Mouse (Mus musculus): ENCODE measurements around the gene Tead2.
A peak's percentile ranks its signal among the peaks of the same experiment; 100 is the strongest.

Gene Tead2

DNA sequence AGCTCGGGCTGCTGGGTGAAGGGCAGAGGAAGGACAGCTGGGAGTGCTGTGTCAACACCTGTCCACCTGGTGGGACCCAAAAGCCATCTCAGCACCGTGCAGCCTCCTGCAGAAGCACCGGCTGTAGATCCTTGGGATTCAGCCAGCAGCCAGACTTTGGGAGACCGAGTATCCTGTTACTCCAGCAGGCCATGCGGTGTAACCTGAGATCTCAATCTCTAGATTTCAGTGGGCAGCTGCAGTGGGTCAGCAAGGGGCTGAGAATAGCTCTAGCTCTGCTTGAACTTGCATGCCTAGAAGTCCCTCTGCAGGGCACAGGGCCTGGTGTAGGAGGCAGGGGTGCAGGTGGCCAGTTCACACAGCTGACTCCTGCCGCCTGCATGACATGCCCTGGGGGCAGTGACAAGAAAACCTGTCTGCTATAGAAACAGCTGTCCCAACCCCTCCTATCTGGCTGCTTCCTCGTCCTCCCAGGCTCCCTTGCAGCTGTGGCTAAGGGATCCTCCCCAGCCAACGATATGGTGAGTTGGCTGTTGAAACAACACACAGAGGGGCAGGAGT, 23.7 kb upstream of the Tead2 start:
- no peak for DNase-seq (ENCODE audit: low read depth, low spot score)

DNA sequence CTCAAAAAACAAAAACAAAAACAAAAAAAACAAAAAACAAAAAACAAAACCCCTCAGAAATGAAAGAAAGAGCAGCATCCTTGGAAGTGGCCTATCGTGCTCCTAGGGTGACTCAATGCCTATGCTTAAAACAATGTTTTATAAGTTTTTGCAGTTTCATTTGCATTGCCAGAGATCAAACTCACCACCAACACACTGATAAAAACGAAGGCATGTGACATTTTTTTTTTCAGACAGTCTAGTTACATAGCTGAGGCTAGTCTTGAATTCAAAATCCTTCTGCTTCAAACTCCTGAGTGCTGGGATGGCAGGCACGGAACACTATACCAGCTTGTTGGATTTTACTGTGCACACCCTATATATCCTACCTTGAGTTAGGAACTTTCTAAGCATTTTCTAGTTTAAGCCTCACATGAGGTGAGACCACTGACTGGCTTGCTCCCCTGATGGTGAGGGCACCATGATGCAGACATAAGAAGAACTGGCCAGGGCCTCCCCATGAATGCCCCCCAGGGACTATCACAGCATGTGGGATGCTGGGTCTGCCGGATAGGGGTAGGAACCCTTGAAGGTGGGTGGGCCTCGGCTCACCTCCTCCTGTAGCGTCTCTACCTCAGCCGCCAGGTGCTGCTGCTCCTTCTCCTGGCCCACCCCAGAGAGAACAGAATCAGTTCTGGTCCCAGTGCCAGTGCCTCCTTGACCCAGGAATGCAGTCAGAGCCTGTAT, 22.8 kb upstream of the Tead2 start:
- no peak for DNase-seq (ENCODE audit: low read depth, low spot score)

DNA sequence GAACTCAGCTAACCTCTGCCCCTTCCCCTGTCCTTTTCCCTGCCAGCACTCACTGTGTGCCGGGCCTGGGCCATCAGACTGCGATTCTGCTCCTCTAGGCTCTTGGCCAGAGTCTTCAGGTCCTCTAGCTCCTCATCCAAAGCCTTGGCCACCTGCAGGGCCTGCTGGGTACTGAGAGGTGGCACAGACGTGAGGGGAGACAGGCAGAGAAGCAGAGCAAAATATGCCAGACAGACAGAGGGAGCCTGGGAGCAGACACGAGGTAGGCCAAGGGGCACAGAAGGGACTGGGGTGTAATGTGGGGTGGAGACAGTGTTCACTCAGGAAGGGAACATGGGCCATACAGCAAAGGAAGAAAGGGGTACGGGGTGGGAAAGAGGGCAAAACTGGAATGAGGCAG, 22.1 kb upstream of the Tead2 start:
- DNase-seq (ENCODE audit: low read depth, low spot score): no peak

- no peak for DNase-seq (ENCODE audit: low read depth, low spot score)
These were observed 21.4 kb upstream of the Tead2 start for GRCm38 (mm10) chr7:45193871-45194785.

- no peak for DNase-seq (ENCODE audit: low read depth, low spot score)
These were observed 20.0 kb upstream of the Tead2 start for GRCm38 (mm10) chr7:45195341-45196175.

DNA sequence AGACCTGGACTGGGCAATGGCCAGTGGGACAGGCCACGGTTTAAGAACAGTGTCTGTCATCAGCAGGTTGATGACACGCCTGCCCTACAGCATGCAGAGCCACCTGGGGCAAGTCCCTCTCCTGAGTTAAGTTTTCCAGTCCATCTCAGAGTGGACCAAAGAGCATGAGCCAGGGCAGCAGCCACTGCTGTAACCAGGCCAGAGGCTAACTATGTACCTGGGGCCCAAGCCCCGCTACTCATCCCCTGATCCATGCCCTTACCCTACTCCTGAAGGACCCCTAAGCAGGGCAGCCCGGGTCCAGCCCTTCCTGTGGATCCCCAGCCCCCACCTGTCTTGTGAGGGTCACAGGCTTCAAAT, 19.4 kb upstream of the Tead2 start:
- DNase-seq (ENCODE audit: low read depth, low spot score): no peak

- no peak for DNase-seq (ENCODE audit: low read depth, low spot score)
These were observed 18.6 kb upstream of the Tead2 start for GRCm38 (mm10) chr7:45196994-45197393.

- peak; percentile 46 for DNase-seq (ENCODE audit: low read depth, low spot score)
These were observed 17.1 kb upstream of the Tead2 start for GRCm38 (mm10) chr7:45198435-45198834.

DNA sequence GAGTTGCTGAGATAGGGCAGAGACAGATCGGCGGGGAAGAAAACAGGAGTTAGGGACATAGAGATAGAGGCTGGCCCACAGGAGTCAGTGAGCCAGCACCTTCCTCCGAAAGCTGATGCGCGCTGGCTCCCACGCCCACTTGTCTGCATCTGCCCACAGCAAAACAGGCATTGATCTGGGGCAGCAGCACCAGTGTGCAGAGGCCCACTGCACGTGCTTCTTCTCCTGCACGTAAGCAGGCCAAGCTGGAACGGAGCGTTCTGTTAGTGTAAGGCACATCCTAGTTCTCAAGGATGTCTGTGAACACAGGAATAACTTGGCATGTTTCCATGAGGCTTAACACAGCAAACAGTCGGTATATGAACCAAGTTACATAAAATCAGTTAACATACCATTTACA, 16.6 kb upstream of the Tead2 start:
- no peak for DNase-seq (ENCODE audit: low read depth, low spot score)

DNA sequence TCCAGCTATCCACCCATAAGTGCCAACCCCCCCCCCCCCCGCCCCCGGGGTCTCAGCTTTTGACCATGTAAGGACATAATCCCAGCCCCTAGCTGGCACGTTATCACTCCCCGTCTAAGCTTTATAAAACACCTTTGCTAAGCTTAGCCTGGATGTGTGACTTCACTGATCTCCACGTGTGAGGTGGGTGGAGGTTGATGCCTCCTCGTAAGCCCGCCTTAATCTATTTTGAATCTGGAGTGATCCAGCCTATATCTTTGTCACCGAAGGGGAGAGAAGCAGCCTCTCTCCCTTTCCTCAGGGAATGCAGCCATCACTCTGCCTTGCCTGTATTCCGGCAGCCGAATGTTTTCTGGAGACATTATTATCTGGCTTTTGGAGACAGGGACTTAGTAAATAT, 12.9 kb upstream of the Tead2 start:
- DNase-seq (ENCODE audit: low read depth, low spot score): no peak

- peak; percentile 91 for DNase-seq (ENCODE audit: low read depth, low spot score)
These were observed 11.0 kb upstream of the Tead2 start, which contains the start of gene Ccdc155 for GRCm38 (mm10) chr7:45204380-45205143. Gene Ccdc155 (minus strand): TSS chr7:45204892.

GRCm38 (mm10) chr7:45208260-45208659, 7.3 kb upstream of the Tead2 start:
- DNase-seq (ENCODE audit: low read depth, low spot score): no peak

DNA sequence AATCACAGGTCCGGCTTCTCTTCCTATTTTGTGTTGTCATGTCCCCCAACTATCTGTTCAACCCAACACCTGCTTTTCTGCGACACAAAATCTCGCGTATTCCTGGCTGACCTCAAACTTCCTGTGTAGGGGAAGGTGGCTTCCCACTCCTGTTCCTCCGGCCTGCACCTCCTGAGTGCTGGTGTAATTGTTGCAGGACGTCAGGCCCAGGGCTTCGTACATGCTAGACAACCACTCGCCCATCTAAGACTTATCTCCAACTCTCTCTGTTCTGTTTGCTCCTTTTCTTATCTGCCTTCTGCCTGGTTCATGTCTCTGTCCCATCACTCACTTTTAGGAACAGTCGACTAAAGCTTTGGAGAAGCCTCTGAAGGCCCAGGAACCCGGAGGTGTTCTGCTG, 4.5 kb upstream of the Tead2 start:
- no peak for DNase-seq (ENCODE audit: low read depth, low spot score)

- DNase-seq (ENCODE audit: low read depth, low spot score): no peak
These were observed 3.7 kb upstream of the Tead2 start, which contains the start of gene Dkkl1 for GRCm38 (mm10) chr7:45211851-45212251. Gene Dkkl1 (minus strand): TSS chr7:45212147.

GRCm38 (mm10) chr7:45212356-45212755, 3.2 kb upstream of the Tead2 start:
- DNase-seq (ENCODE audit: low read depth, low spot score): no peak

DNA sequence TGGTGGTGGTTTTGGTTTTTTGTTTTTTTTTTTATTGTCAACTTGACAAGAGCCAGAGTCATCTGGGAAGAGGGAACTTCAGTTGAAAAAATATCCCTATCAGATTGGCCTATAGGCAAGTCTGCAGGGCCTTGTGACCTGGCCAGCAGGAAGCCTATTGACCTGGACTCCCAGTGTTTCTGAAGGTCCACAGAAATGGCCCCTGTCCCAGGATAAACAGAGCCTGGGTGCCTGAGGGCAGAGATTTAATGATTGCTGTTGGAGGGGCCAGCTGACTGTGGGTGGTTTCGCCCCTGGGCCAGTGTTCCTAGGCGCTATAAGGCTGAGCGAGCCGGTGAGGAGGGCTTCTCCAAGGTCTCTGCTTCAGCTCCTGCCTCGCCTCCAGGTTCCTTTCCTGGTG, 1.8 kb upstream of the Tead2 start:
- DNase-seq (ENCODE audit: low read depth, low spot score): no peak

DNA sequence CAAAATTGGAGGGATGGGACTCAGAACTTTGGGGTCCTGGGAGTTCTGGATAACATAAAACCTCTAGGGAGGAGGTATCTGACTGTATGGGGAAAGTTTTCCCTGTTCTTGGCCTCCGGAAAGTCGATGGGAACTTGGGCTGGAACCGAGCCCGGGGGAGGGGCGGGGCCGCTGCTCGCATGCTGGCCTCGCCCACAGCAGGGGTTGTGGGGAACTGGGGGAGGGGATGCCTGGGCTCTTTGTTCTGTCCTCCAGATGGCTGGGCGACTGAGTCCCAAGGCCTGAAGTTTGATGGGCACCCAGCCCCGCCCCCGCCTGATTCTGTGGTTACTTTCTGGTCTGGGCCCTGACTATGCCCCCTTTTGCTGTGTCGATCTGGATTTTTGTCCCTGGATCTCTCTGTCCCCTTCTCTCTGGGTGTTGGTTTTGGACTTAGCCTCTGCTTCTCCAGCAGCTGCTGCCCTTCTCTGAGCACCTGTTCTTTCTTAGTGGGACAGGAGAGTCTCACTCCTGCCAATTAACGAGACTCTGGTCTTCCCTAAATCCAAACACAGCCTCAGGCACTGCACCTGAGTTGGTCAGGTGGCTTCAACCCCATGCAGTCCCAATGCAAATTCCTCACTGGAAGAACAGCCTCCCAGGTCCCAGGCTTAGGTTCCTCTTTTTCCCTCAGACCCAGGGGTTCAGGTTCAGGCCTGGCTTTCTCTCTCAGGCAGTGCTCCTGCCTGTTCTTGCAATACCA, 1.1 kb downstream of the Tead2 start:
- peak; percentile 32 for DNase-seq (ENCODE audit: low read depth, low spot score)

- DNase-seq (ENCODE audit: low read depth, low spot score): no peak
These were observed 6.1 kb downstream of the Tead2 start for GRCm38 (mm10) chr7:45221680-45222079.

DNA sequence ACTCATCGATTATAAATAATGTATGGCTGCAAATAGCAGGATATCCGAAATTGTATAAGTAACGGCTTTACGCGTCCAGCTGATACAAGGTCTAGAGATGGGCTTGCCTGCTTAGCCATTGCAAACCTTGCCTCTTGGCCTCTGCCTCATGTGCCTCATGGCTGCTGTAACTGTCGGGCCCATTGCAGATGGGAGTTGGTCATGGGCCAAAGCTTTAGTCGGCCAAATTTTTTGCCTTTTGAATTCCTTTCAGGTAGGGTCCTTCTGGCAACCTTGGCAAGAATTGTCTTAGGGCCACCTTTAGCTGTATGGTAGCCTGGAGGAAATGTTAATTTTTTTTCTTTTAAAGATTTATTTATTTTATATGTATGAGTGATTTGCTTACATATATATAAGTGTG, 9.3 kb downstream of the Tead2 start:
- no peak for DNase-seq (ENCODE audit: low read depth, low spot score)

DNA sequence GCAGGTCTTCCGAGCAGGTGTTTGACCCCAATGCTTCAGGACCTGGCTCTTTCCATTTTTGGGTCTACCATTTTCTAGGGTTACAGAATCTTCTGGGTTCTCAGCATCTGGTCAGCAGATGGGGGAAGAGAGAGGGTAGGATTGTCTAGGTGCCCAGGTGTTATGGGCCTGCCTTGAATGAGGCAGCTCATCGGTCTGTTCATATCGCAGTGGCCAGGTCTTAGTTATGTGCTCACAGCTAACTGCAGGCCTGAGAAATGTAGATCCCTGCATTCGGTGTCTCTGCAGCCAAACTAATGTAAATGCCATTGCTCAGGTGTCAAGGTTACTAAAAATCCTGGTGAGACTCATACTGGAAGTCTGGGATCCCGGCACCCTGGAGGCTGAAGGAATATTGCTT, 10.9 kb downstream of the Tead2 start:
- no peak for DNase-seq (ENCODE audit: low read depth, low spot score)
